Mouse (Mus musculus) thymus, adult 2 months (tissue): ENCODE data around the gene Nid1.

Experiments
- CTCF ChIP-seq: fragments of 200-500 bp; IDR thresholded peaks from 2 replicates; pipeline ENCODE4 v1.5.1; 2012; ENCODE audit warnings: mild to moderate bottlenecking, control low read depth, low read length, moderate library complexity, borderline replicate concordance; ENCODE audit not compliant: control insufficient read depth, poor library complexity, insufficient read depth; ENCODE audit errors: extremely low read depth
- POLR2A ChIP-seq: fragments of 200-500 bp; IDR thresholded peaks from 2 replicates; pipeline ENCODE4 v1.6.1; 2012; ENCODE audit warnings: mild to moderate bottlenecking, low read length, control low read depth, moderate library complexity; ENCODE audit not compliant: control insufficient read depth, poor library complexity, insufficient read depth; ENCODE audit errors: extremely low read depth

- TF ChIP-seq CTCF (no peak), POLR2A (no peak)
Observed at GRCm38 (mm10) chr13:13555196-13555595, 117.8 kb downstream of the Nid1 start.
